Mouse (Mus musculus): Measurements from ENCODE around the gene Klra5. TPM values are rescaled to one million over a fixed set of nuclear protein-coding genes. Genes with fewer than 3 reads are reported as not detected.

The Klra5 gene
- polyA plus RNA-seq (2012; rRNA removed), result not detected in 2 replicates

GRCm38 (mm10) chr6:129917476-129917946 lies at the start of gene Klra5:
Gene Klra5, minus strand, starts transcription at chr6:129917650.

GRCm38 (mm10) chr6:129876549-129876948 lies 40.9 kb downstream of the Klra5 start, which contains the start of gene Klra17:
Gene Klra17, minus strand, starts transcription at chr6:129876672.

GRCm38 (mm10) chr6:129862349-129862748 lies 55.1 kb downstream of the Klra5 start, which contains the start of gene Gm17631:
Gene Gm17631, plus strand, starts transcription at chr6:129862649.

Other genes with a start within 250 kb of the Klra5 start
- not detected in 2 replicates for gene Klrc1, start 238.7 kb downstream of the Klra5 start, polyA plus RNA-seq (2012; rRNA removed)
- not detected in 2 replicates for gene Klri1, start 200.5 kb downstream of the Klra5 start, polyA plus RNA-seq (2012; rRNA removed)
- gene Klri2, start 177.2 kb downstream of the Klra5 start, polyA plus RNA-seq (2012; rRNA removed), result not detected in 2 replicates
- gene Gm156, start 133.4 kb downstream of the Klra5 start, polyA plus RNA-seq (2012; rRNA removed), result not detected in 2 replicates
- gene Gm17631, start 55.0 kb downstream of the Klra5 start, polyA plus RNA-seq (2012; rRNA removed), result not detected in 2 replicates
- gene Klra17, start 41.0 kb downstream of the Klra5 start, polyA plus RNA-seq (2012; rRNA removed), result not detected in 2 replicates
- not detected in 2 replicates for gene Klra6, start 109.3 kb upstream of the Klra5 start, polyA plus RNA-seq (2012; rRNA removed)
- gene Klra4, start 149.6 kb upstream of the Klra5 start, polyA plus RNA-seq (2012; rRNA removed), result not detected in 2 replicates
- not detected in 2 replicates for gene Klra8, start 212.2 kb upstream of the Klra5 start, polyA plus RNA-seq (2012; rRNA removed)

Data from stomach, adult 2 months (tissue).